Mouse (Mus musculus): ENCODE measurements around the gene Calr.

Calr gene

DNA sequence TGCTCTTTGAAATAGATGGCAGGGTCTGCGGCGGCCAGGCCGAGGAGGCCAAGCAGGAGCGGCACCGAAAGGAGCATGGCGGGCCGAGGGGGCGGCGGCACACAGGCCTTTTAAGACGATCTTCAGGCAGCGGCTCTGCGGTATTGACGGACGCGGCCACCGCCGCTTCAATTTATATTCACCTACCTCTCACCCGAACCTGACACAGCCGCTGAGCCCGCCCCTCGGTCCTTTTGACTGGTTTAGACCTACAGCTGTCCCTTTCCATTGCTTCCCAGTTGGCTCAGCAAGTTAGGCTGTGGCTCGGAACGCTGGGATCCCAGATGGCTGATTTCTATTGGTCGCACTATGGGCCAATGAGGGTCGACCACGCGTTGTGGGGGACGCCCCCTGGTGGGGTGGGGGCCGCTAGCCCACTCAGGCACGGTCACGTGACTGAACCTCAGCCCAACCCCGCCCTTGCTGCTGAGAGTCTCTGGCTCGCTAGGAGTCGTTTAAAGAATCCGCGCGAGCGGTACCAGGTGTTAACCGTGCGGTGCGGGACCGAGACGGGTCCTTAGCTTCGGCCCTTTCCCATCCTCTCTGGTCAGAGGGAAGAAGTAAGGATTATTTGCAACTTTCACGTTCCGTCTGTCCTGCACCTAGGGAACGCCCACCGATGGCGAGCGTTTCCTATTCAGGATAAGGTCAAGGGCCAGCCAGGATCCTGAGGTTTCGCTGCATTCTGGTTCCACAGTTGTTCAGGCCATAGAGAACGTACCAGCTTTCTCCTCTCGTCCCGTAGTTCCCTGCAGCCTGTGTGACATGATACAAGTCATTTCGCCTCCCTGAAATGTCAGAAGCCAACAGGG is at the start of gene Calr:
Gene Calr, minus strand, starts transcription at position 213 of the 851 bp plus-strand sequence.
- peak; percentile 99 for DNase-seq

DNA sequence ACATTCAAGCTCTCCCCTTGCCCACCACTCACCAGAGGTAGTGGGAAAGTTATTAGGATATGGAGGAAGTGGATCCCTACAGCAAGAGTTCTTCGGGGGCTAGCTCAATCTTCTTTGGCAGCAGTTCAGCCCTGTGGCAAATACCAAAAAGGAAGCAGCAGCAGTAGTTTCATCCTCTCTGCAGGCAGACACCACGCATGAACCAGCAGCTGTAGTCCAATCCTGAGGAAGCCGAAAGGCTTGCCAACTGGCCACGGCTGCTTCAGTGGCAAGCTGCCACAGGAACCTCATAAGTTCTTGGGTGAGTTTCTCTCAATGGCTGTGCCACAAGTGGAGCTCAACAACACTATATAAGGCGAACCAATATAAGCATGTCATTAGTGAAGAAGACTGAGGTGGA is 49.2 kb upstream of the Calr start:
- DNase-seq: no peak

DNA sequence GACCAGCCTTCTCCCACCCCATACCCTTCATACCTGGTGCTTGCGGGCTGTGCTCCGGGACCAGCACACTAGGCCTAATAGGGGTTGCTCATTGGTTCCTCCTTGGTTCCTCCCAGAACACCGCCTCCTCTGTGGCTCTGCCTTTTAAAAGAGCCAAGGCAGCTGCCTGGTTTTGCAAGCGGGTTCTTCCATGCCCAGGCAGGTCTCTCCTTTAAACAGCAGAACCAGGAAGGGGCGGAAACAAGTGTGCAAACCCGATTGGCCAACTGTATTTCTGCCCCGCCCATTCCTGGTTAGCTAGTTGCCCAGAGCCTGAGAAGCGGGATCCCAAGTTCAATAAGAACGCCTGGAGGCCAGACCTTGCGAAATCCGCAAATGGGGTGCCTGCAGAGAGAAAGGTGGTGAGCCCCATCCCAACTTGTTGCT is 47.0 kb upstream of the Calr start, which contains the start of gene Gcdh:
Gene Gcdh, minus strand, starts transcription at position 213 of the 426 bp plus-strand sequence.
- peak; percentile 89 for DNase-seq

DNA sequence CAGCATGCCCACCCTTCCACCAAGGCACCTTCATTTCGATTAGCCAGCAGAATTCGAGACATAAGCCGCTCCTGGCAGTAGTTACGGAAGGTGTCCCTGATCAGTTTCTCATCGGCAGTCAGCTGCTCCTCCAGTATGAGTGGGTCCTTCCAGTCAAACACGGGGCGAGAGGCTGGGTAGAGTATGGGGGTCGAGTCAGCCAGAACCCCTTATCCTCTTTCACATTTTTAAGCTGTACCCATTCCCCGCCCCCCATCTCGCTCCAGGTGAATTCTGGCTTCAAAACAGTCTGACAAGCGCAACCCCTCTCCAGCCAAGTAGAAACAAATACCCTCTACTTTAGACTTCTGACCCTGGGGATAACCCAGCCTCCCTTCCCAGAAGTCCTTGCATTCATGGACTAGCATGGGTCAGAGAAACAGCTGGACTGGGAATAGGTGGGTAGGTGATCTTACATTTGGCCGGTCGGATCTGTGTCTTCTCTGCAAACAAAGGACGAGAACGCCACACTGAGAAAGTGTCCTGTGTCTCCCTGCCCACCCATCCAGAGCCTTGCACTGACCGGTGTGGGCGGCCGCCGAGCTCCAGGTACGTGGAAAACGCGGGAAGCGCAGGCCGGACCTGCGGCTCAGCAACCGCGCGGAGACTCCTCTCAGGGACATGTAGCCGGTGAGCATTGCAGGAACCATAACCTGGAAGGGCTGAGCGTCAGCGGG is 46.4 kb upstream of the Calr start:
- DNase-seq: no peak

DNA sequence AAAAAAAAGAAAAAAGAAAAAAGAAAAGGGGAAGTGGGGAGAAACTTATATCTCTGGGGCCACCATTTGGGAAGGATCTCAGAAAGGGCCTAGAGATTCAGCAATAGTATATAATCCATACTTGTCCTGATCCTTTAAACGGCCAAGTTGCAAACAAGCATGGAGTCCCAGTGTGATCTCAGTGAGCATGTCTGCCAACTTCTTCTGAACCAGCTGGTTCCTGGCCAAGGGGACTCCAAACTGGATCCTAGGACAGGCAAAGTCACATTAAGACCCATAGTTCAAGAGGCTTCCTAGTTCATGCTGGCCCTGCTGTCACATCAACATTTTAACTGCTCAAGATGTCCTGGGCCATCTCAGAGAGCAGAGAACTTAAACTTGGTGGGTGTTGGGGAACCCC is 42.4 kb upstream of the Calr start:
- no peak for DNase-seq

DNA sequence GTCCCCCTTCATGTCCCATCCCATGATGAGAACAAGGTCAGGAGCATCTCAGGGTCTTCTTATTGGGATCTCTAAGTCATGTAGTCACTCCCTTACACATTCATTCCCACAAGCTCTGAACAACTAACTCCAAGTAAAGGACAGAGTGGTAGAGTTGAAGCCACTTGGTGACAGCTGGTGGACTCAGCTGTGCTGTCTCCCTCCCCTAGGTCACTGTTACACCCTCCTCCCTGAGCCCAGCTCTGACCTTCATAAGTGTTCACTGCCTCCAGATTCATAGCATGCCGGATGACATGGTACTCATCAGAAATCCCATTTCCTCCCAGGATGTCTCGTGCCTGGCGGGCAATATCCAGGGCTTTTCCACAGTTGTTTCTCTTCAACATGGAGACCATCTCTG is 41.5 kb upstream of the Calr start:
- DNase-seq: no peak

DNA sequence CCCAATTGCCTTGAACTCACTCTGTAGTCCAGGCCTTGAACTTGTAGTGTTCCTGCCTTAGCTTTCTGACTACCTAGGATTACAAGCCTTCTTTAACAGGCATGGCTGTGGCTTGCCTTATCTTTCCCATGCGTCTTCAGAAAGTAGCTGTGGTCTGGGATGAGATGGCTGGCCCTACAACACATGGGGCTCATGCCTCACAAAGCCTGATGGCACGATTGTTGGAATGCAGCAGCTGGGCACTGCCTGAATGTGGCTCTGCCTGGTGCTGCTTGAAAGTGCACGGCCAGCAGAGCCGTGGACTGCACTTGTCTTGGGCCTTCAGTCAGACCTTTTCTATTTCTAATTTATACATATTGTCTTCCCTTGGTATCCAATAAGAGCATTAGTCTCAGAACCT is 38.0 kb upstream of the Calr start:
- DNase-seq: no peak

DNA sequence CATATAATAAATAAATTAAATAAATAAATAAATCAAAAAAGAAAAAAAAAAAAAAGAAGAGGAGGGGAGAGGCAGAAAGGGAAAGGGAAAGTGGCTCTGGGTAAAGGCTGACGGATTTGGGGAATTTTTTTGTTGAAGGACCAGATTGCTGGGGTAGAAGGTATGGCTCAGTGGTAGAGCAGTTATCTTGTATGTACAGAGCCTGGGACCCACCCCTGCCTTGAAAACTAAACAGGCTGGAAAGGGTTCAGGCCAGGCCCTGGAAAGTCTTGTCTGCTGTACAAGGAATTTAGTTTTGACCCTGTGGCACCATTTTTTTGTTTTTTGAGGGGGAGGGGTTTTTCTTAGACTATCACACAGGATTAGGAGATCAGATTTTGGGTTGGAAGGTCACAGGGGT is 32.2 kb upstream of the Calr start:
- no peak for DNase-seq

DNA sequence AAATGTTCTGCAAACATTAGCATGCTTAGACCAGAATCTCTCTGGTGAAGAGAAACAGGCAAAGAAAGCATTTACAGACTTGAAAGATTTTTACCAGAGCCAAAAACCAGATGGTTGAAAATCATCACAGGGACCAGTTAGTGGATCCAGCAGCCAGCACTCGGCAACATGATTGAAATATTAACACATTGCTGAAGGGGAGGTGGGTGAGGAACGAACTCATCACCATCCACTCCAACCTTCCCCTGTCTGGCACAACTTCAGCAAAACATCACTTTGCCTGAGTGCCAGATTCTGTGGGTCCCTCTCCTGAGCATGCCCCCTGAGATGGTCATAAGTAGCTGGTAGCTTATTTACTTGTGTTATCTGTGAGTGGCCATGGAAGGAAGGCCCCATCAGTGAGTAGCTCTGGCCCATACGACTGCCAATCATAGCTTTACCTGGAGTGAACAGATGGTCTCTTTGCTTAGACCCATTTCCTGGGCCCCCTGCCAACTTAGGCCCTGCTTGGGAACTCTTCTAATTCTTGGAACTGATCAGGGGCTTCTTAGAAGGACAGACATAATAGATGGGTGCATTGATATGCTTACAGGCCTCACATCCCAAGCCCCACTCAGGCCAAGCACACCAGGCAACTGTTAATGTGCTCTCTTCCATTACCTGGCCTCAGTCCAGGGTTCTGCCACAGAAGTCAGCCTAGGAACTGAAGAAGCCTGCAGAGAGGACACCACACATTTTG is 30.7 kb upstream of the Calr start:
- DNase-seq: peak; percentile 73

DNA sequence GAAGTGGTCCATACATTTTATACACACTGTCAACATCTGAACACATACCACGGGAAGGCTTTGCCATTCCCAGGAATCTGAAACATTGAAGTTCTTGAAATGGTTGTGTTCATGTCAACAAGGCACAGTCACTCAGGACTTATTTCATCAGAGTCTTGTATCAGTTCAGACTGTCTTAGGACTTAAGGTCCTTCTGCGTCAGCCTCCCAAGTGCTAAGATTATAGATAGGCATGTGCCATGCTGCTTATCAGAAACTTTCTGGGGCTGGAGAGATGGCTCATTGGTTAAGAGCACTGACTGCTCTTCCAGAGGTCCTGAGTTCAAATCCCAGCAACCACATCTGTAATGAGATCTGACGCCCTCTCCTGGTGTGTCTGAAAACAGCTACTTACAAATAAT is 27.6 kb upstream of the Calr start:
- no peak for DNase-seq

DNA sequence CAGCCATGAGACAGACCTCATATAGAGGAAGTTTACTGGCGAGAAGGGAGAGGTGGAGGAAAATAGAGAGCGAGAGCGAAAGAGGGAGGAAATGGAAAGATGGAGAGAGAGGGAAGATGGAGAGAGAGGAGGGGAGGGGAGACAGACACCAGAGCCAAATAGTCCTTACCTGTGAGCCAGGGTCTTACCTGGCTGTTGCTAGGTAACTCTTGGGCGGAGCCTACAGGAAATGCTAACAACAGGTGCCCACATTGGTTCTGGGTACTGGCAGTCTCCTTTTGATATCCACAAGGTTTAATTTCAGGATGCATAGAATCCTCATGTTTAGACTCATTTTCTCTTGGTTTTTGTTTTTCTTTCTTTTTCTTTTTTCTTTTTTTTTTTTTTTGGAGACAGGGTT is 26.3 kb upstream of the Calr start:
- no peak for DNase-seq

DNA sequence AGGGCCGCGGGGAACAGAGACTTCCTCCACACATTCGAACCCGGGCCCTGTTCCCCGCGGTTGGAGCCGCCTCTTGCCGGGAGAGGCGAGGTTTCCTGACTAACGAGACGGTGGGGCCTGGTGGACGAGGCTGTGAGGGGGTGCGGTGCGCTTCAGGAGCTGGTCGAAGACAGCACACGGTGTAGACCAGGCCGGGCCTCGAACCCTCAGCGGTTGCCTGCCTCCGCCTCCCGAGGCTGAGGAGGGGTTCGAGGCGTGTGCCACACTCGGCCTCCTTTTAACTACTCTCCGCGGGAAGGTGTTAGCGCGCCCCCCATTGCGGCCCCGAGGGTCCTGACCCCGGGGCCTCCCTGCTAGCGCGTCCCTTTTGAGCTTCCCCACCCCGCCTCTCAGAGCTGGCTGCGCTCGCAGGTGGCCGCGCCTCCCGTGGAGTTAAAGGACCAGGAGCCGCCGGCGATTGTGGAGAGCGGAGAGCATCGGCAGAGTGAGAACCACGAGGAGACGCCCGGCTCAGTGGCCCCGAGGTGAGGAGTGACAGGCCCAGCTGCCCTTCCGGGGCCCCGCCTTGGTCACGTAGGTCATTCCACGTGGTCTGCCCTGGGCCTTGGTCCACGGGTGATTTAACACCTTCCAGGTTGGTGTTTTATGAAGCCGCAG is 25.7 kb upstream of the Calr start:
- no peak for DNase-seq

DNA sequence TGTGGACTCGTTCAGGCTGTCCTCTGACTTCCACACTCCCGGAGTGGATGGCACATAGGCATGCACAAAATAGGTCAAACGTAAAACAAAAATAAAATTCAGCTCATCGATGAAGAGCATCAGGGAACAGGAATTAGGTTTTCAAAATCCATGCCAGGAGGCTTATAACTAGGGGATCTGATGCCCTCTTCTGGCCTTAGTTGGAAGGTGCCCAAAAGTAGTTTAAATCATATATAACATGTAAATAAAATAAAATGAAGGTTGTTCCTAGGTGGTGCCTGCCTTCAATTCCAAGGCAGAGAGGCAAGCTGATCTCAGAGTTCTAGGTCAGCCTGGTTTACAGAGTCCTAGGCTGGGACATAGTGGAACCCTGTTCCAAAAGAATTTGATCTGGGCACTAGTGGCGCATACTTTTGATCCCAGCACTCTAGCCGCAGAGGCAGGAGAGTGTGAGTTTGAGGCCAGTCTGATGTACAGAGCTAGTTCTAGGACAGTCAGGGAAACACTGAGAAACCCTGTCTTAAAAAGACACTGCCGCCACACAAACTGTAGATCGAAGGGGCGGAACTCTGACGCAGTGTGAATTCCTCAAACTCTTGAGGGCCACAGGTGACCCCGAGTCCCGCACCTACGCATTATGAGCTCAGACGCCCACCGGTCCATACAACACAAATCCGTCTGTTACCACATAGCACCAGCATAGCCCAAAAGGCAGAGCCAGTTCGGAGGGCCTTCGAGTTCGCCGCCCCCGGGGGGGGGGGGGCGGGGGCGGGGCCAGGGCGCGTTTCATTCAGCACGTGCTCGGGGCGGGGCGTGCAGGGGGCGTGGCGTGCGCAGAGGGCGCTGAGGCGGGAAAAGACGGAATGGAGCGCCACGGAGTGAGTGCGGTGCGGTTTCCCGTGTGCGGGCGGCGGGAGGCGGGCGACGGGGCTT is 24.9 kb upstream of the Calr start, which contains the start of gene Syce2:
Gene Syce2, plus strand, starts transcription at position 736 of the 933 bp plus-strand sequence.
- peak; percentile 67 for DNase-seq

DNA sequence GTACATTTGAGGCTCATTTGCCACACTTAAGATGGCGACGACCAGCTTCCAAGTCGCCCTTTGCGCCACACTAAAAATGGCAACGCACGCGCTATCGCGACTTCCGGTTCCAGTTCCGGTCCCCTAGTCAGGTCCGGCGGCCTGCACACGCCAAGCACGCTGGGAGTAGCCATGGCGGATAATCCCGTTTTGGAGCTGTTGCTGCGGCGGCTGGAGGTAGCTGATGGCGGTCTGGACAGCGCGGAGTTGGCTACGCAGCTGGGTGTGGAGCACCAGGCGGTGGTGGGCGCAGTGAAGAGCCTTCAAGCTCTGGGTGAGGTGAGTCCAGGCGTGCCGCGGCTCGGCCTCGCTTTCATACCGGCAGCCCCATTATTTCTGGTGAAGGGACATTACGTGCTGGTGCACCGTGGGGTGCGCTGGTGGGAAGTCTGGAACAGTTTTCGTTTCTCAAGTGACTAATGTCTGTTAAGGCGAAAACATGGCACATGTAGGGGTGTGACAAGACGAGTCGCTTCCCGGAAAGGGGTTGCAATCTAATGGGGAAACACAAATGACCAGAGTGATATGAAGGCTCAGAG is 10.2 kb upstream of the Calr start, which contains the start of gene Farsa:
Gene Farsa, plus strand, starts transcription at position 126 of the 578 bp plus-strand sequence.
- peak; percentile 90 for DNase-seq

DNA sequence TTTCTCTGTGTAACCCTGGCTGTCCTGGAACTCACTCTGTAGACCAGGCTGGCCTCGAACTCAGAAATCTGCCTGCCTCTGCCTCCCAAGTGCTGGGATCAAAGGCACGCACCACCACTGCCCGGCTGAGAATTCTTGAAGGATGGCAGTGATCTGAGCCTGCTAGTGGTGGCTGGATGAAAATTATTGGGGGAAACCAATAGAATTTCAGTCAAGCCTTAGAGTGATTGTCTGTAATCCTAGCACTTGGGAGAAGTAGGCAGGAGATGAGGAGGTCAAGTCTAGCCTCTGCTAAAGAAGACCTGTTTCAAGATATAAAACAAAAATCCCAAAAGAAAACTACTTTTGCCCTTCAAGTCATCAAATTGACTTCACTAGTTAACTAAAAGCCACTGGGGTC is 9.7 kb upstream of the Calr start:
- DNase-seq: no peak

DNA sequence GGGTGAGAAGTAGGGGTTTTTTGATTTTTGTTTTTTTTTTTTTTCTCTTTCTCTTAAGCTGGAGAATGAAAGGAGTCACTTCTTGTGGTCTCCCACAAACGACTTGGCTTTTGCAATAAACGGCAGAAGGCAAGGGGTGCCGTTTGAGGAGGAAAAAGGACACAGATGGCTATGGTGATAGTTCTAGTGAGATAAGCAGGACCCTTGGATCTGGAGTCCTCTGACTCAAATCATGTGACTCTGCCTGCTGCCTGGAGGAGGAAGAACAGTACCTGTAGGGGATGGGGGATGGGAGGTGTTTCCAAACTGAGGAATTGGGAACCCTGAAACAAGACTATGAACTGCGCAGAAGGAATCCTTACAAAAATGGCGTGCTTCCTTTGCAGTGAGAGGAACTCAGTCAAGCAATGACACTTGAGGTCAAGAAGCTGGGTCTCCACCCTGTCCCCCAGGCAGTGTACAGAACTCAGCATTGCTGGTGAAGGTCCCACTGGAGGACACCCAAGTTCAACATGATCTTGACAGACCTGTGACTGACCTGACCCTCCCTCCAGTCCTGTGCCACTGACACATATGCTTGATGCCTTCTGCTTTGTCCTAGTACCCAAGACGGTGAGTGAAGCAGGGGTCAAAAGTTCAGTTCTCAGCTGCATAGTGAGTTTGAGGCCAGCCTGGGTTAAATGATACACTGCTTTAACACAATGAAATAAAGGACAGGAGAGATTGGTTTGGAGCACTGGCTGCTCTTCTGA is 1.1 kb upstream of the Calr start:
- DNase-seq: no peak

DNA sequence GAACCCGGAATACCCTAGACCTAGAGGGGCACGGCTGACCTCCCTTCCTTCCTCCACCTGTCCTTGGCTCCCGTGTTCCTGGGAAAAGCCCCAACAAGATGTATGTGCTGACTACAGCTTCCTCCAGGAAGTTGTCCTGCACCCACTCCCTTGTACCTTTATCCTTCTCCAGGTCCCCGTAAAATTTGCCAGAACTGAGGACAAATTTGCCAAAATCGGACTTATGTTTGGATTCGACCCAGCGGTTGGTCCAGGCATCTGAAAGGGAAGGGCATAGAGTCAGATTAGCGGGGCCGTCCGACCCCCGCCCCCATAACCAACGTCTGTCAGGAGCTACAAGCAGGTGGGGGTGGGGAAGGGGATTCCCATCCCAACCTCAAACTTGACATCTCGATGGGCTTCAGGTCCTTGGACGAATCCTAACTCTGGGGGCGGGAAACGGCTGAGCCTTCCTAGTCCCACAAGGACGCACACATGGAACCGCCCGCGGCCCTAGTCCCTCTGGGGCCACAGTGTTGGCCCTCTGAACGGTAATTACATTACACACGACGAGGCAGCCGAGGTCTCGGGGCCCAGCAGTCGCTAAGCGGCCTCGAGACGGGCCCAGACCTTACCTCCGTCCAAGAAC is 526 bp downstream of the Calr start:
- DNase-seq: peak; percentile 45

DNA sequence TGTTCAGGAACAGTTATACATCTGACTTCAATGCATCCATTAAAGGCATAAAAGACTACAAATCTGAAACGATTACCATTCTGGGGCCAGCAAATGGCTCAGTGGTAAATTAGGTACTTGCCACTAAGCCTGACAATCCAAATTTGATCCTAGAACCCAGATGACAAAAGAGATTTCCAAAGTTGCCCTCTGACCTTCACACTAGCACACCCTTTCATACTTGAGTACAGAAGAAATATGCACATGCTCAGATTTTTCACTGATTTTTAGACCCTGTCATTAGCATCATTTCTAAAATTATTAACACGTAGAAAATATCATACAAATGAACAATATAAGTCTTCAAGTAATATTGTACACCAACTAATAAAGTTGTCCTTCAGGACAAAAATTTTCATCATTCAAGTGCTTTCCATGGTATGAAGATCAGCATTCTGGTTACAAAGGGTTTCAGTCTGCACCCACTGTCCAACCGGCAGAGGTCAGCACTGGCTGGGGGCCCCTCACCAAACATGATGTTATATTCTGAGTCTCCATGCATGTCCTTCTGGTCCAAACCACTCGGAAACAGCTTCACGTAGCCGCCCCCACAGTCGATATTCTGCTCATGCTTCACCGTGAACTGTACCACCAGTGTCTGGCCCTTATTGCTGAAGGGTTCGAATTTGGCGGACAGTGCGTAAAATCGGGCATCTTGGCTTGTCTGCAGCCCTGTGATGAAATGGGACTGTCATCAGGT is 1.2 kb downstream of the Calr start:
- no peak for DNase-seq

DNA sequence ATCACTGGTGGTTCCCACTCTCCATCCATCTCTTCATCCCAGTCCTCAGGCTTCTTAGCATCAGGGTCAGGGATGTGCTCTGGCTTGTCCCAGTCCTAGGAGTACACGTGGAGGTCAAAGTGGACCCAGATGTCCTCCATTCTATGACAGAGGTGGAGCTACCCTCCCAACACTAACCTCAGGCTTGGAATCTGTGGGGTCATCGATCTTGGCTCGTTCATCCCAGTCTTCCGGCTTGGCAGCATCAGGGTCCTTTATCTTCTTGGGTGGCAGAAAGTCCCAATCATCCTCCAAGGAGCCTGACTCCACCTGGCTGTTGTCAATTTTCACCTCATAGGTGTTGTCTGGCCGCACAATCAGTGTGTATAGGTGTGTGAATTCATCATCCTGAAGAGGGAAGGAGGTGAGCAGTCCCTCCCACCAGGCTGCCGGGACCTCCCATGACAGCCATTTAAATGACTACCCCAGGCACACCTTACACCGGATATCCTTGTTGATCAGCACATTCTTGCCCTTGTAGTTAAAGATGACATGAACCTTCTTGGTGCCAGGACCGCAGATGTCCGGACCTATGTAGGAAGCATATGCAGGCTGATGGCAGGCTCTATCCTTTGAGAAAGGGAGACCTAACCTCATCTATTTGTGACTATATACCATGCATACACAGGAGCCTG is 2.2 kb downstream of the Calr start:
- DNase-seq: no peak
